Mouse (Mus musculus) heart, adult 2 months (tissue): ENCODE results near the gene Ess2. TPM values are rescaled to one million over a fixed set of nuclear protein-coding genes. Genes with fewer than 3 reads are reported as not detected.

Experiments used
- DNase-seq, 2 experiments: peaks; one replicate each; pipeline ENCODE4 v3.0.0; 2021
- H3K27ac ChIP-seq: fragments of 200-600 bp; 2 replicates; pipeline ENCODE4 v1.8.1; 2022
- H3K27me3 ChIP-seq: fragments of 200-500 bp; 2 replicates; pipeline ENCODE4 v1.6.1; 2012; ENCODE audit warnings: mild to moderate bottlenecking, low read length, inconsistent platforms, mixed read lengths; ENCODE audit not compliant: control insufficient read depth, insufficient read depth
- H3K36me3 ChIP-seq: fragments of 200-500 bp; 2 replicates; pipeline ENCODE4 v1.6.1; 2012; ENCODE audit warnings: low read length, inconsistent platforms; ENCODE audit not compliant: control insufficient read depth, insufficient read depth
- H3K4me1 ChIP-seq: fragments of 200-500 bp; 2 replicates; pipeline ENCODE4 v1.6.1; 2011; ENCODE audit warnings: low read length; ENCODE audit not compliant: control insufficient read depth, insufficient read depth
- H3K4me3 ChIP-seq: fragments of 200-600 bp; 2 replicates; pipeline ENCODE4 v1.8.1; 2022
- H3K79me2 ChIP-seq: fragments of 200-500 bp; replicated peaks from 2 replicates; pipeline ENCODE4 v1.6.1; 2012; ENCODE audit warnings: mild to moderate bottlenecking, inconsistent platforms, low read length, moderate library complexity, mixed read lengths; ENCODE audit not compliant: control insufficient read depth, insufficient read depth
- H3K9ac ChIP-seq: fragments of 200-500 bp; 2 replicates; pipeline ENCODE4 v1.6.1; 2012; ENCODE audit warnings: low read depth, mild to moderate bottlenecking, control low read depth, inconsistent platforms, low read length, mixed read lengths
- CTCF ChIP-seq: fragments of 200-600 bp; IDR thresholded peaks from 2 replicates; pipeline ENCODE4 v1.8.1; 2022; ENCODE audit warnings: antibody characterized with exemption, mild to moderate bottlenecking, moderate library complexity
- EP300 ChIP-seq: fragments of 200-500 bp; IDR thresholded peaks from 2 replicates; pipeline ENCODE4 v1.6.1; 2011; ENCODE audit warnings: low read depth, low read length, control low read depth; ENCODE audit not compliant: insufficient read depth
- POLR2A ChIP-seq: fragments of 200-500 bp; IDR thresholded peaks from 2 replicates; pipeline ENCODE4 v1.6.1; 2011; ENCODE audit warnings: mild to moderate bottlenecking, low read depth, low read length, control low read depth; ENCODE audit not compliant: insufficient read depth
- WGBS: fragments of 180-500 bp; shearing (Covaris S2); methylation state at CpG from one replicate; pipeline ENCODE4 v1.1.7; 2018; 5-methylcytosine and 5-hydroxymethylcytosine counted together
- intact Hi-C: fragments of 180-260 bp; cut with DNase I; formaldehyde crosslinking; loops from one replicate; pipeline ENCODE4 v1.15.1; 2025
- polyA plus RNA-seq: library from polyadenylated mRNA; depleted of rRNA; stranded (reverse); fragments of >200 nt; gene quantifications from 2 replicates; pipeline ENCODE4 v1.2.3, GENCODE M21; 2012
- total RNA-seq, 2 experiments: library from RNA; stranded (reverse); gene quantifications; 2 replicates each; pipeline ENCODE4 v1.2.3; 2021

Gene Ess2
- total and polyA plus RNA-seq, 3 experiments: 8.0 to 11.4 (median 8.3) TPM

- DNase-seq: no peak
- H3K27ac ChIP-seq: no peak overlapping the region
- intact Hi-C loops: no loop called here
- TF ChIP-seq CTCF (no peak), EP300 (no peak), POLR2A (no peak)
- no peak overlapping the region for H3K4me3 ChIP-seq
- no peaks in the 10 kb centered on the region for H3K4me1 ChIP-seq
- no peaks in the 10 kb centered on the region for H3K27me3 ChIP-seq
- H3K36me3 ChIP-seq: no peaks in the 10 kb centered on the region
- H3K79me2 ChIP-seq: no peaks in the 10 kb centered on the region
- no peak overlapping the region for H3K9ac ChIP-seq
- WGBS: 62% methylated on average over 9 of the region's 9 CpGs
Measured at GRCm38 (mm10) chr16:17933594-17934444, 22.7 kb upstream of the Ess2 start.

- 79% methylated on average over 5 of the region's 5 CpGs for WGBS
Measured at GRCm38 (mm10) chr16:17931906-17932460, 20.8 kb upstream of the Ess2 start.

DNA sequence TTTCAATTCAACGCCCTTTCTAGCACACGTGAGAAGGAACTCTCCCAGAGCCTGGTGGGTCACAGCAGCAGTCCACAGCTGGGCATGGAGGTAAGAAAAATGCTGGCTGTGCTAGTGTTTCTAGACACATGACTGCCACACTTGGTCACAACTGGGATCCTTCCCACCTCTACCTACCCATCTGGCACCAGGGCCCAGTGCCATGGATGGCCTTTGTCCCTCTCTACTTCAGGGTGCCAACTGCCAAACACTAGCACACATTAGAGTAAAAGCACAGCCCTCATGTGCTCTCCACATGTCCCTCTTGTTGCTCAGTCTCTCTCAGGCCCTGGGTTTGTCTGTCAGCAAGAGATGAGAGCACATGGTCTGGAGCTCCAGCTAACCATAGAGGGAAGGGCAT is 18.5 kb upstream of the Ess2 start:
- DNase-seq: no peak
- 83% methylated on average over 2 of the region's 2 CpGs for WGBS
- Histone ChIP-seq H3K4me1 (no peaks in the 10 kb centered on the region), H3K27ac (no peak overlapping the region), H3K79me2 (no peaks in the 10 kb centered on the region), H3K4me3 (no peak overlapping the region), H3K9ac (no peak overlapping the region), H3K36me3 (no peaks in the 10 kb centered on the region), H3K27me3 (no peaks in the 10 kb centered on the region)
- intact Hi-C loops: loop anchor here (5.0 to 10.0 kb wide), 2 partner anchors 118 to 305 kb away; partner anchors contain the start of gene Zdhhc8
- TF ChIP-seq POLR2A: no peak
- no peak for TF ChIP-seq EP300
- no peak for TF ChIP-seq CTCF

More at GRCm38 (mm10) chr16:17931906-17932460, 20.8 kb upstream of the Ess2 start:
- no peaks in the 10 kb centered on the region for H3K79me2 ChIP-seq
- TF ChIP-seq CTCF: no peak
- TF ChIP-seq EP300: no peak
- TF ChIP-seq POLR2A: no peak
- no peaks in the 10 kb centered on the region for H3K27me3 ChIP-seq
- no peaks in the 10 kb centered on the region for H3K4me1 ChIP-seq
- H3K9ac ChIP-seq: no peak overlapping the region
- no peak overlapping the region for H3K27ac ChIP-seq
- no peak overlapping the region for H3K4me3 ChIP-seq
- intact Hi-C loops: no loop called here
- DNase-seq: no peak
- H3K36me3 ChIP-seq: no peaks in the 10 kb centered on the region

- H3K4me3 ChIP-seq: no peak overlapping the region
- intact Hi-C loops: loop anchor here (5.0 to 10.0 kb wide), 2 partner anchors 118 to 306 kb away; partner anchors contain the start of gene Zdhhc8
- no peak for DNase-seq
- 32% methylated on average over 2 of the region's 2 CpGs for WGBS
- no peaks in the 10 kb centered on the region for H3K79me2 ChIP-seq
- no peak overlapping the region for H3K9ac ChIP-seq
- no peaks in the 10 kb centered on the region for H3K4me1 ChIP-seq
- H3K36me3 ChIP-seq: no peaks in the 10 kb centered on the region
- H3K27ac ChIP-seq: no peak overlapping the region
- TF ChIP-seq EP300 (no peak), POLR2A (no peak), CTCF (no peak)
- no peaks in the 10 kb centered on the region for H3K27me3 ChIP-seq
Measured at GRCm38 (mm10) chr16:17929211-17929610, 18.1 kb upstream of the Ess2 start.

DNA sequence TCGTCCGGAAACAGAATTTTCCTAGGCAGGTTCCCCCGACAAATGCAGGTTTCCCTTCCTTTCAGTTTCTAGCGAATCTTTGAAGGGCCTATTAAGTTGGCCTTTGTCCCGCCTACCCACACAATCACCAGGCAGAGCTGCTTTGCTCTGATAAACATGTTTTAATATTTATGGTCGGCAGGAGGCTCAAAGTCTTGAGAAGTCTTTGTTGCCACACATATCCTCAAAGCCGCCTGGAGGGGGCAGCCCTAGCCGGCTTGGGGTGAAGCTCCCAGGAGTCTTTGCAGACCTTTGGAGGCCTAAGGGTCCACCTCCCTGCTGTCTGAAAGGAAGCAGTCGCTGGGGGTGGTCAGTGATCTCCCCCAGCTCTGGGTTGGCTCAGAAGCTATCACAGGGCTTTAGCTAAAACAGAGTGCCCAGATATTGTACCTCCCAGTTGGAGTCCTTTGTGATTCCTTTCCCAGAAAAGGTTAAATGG is 17.5 kb upstream of the Ess2 start:
- Histone ChIP-seq H3K79me2 (no peaks in the 10 kb centered on the region), H3K36me3 (no peaks in the 10 kb centered on the region), H3K4me3 (peak overlapping the region; percentile 93), H3K9ac (peak overlapping the region; percentile 62), H3K4me1 (no peaks in the 10 kb centered on the region), H3K27me3 (no peaks in the 10 kb centered on the region), H3K27ac (peak overlapping the region; percentile 77)
- DNase-seq: peak; percentile 66 to 74
- TF ChIP-seq CTCF (peak; percentile 79), POLR2A (no peak), EP300 (no peak)
- intact Hi-C loops: loop anchor here (5.0 to 10.0 kb wide), 2 partner anchors 119 to 306 kb away; partner anchors contain the start of gene Zdhhc8
- 0% methylated on average over 9 of the region's 9 CpGs for WGBS

DNA sequence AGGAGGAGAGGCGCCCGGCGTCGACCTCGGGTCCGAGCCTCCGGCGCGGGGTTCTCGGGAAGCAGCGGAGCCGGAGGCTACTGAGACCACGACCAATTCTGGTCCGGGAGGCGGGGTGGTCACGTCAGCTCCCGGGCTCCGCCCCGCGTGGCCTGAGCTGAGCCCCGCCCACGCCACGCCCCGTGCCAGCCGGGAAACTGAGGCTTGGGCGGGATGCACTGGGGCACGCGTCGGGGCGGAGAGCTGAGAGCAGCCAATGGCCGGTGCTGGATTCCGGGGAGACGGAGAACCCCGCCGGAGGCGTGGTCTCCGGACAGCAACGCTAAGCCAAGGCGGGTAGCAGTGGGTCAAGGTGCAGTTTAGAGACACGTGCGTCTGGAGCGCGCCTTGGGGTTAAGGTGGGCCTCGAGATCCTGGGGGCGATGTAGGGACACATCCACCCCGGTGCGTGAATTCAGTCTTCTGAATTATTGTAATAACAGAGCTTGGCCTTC is 17.0 kb upstream of the Ess2 start, which contains the start of gene Slc25a1:
Gene Slc25a1, minus strand, starts transcription at position 133 of the 494 bp plus-strand sequence.
- Histone ChIP-seq H3K9ac (peak within 1 kb of the TSS; percentile 62), H3K27me3 (no peaks in the 10 kb centered on the region), H3K4me3 (peak within 1 kb of the TSS; percentile 93), H3K79me2 (no peaks in the 10 kb centered on the region), H3K27ac (peak within 1 kb of the TSS; percentile 77), H3K36me3 (no peaks in the 10 kb centered on the region), H3K4me1 (no peaks in the 10 kb centered on the region)
- WGBS: under 1% methylated on average over 47 of the region's 47 CpGs
- 0 out of 2 replicates have a peak, but pooled peaks have one; percentile 24 for TF ChIP-seq POLR2A
- no peak for TF ChIP-seq EP300
- no peak for TF ChIP-seq CTCF
- peak; percentile 83 for DNase-seq
- intact Hi-C loops: loop anchor here (5.0 to 10.0 kb wide), 2 partner anchors 119 to 307 kb away; partner anchors contain the start of gene Zdhhc8
